Mouse (Mus musculus) stomach, embryonic 16.5 days (tissue): ENCODE data around the gene Chaf1a. TPM values are rescaled to one million over a fixed set of nuclear protein-coding genes. Genes with fewer than 3 reads are reported as not detected.

Experiments
- ATAC-seq: fragments of 200-750 bp; cut with Nextera tagmentation; 2 replicates; pipeline ENCODE4 v1.8.0; 2017; ENCODE audit warnings: moderate number of reproducible peaks, moderate TSS enrichment; ENCODE audit not compliant: insufficient read depth, low FRiP score
- H3K27ac ChIP-seq: fragments of 300-500 bp; sonication (generic); 2 replicates; pipeline ENCODE4 v1.5.1; 2014; ENCODE audit warnings: low read length
- H3K27me3 ChIP-seq: fragments of 300-500 bp; sonication (generic); 2 replicates; pipeline ENCODE4 v1.6.1; 2014; ENCODE audit warnings: low read length, control low read depth, mixed read lengths; ENCODE audit not compliant: control insufficient read depth, insufficient read depth
- H3K36me3 ChIP-seq: fragments of 300-500 bp; sonication (generic); 2 replicates; pipeline ENCODE4 v1.6.1; 2014; ENCODE audit warnings: low read length; ENCODE audit not compliant: control insufficient read depth, insufficient read depth
- H3K4me1 ChIP-seq: fragments of 300-500 bp; sonication (generic); 2 replicates; pipeline ENCODE4 v1.6.1; 2014; ENCODE audit warnings: low read length, control low read depth, mixed read lengths; ENCODE audit not compliant: control insufficient read depth, insufficient read depth
- H3K4me2 ChIP-seq: fragments of 300-500 bp; sonication (generic); 2 replicates; pipeline ENCODE4 v1.6.1; 2014; ENCODE audit warnings: low read depth, low read length, mixed read lengths
- H3K4me3 ChIP-seq: fragments of 300-500 bp; sonication (generic); replicated peaks from 2 replicates; pipeline ENCODE4 v1.5.1; 2014; ENCODE audit warnings: mild to moderate bottlenecking, low read length
- H3K9ac ChIP-seq: fragments of 300-500 bp; sonication (generic); 2 replicates; pipeline ENCODE4 v1.6.1; 2014; ENCODE audit warnings: low read length
- H3K9me3 ChIP-seq: fragments of 300-500 bp; sonication (generic); replicated peaks from 2 replicates; pipeline ENCODE4 v1.6.1; 2016; ENCODE audit warnings: low read length, control low read depth; ENCODE audit not compliant: control insufficient read depth
- WGBS: fragments of 180-500 bp; shearing (Covaris S2); extraction: QIAGEN DNeasy Blood & Tissue Kit; methylation state at CpG from one replicate; pipeline ENCODE4 v1.1.7; 2014; 5-methylcytosine and 5-hydroxymethylcytosine counted together
- polyA plus RNA-seq: library from polyadenylated mRNA; unstranded; fragments of >200 nt; fragmentation: Nextera tagmentation; extraction: Ambion mirVana; gene quantifications from 2 replicates; pipeline ENCODE4 v1.2.1, GENCODE M21; 2015

Gene Chaf1a
- polyA plus RNA-seq, 1 experiment from 2014 or later = 17.8 TPM

DNA sequence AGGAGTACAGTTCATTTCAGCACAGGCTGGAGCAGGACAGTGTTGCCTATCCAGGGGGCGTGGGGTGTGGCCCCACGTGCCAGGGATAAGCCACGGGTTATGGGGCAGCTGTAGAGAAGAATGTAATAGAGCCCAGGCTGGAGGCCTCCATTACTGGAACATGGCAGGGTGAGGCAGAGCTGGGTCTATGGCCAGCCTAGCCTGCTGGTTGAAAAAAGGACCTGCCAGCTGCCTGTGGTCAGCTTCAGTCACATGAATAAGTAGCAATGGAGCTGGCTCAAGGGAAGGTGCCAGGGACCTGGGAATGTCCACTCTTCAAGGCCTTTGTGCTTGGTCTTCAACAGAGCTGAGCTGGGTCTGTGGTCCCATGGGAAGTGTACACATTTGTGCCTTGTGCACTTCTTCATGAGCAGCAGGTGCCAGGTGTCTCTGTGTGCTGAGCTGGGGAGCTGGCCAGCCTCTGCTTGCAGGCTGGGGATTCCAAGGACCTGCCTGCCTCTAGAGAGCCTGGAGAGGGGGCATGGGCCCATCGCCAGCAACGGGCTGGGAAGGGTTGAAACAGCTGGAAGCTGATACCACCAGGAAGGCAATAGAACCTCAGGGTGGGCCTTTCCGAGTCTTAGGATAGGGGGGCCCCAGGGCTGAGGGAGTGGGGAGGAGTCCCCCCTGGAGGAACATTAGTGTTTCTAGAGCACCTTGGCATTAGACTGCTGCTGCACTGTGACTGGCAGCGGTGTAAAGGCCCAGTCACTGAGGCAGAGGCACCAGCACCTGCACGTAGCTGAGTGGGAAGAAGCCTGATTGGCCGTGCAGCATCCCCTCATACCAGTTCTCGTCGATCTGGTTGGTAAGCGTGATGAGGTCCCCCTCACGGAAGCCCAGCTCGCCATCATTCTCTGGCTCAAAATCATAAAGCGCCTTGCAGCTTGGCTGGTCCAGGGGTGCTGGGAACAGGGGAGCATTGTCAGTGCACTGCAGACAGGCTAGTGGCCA, 23.1 kb upstream of the Chaf1a start:
- WGBS = 76% methylated on average over 15 of the region's 15 CpGs
- Histone ChIP-seq H3K4me3 (no peak overlapping the region), H3K9ac (no peak overlapping the region), H3K27ac (no peak overlapping the region; the same call in 1 of the 2 replicates), H3K36me3 (peaks cover 34% of the 10 kb centered on the region), H3K27me3 (no peaks in the 10 kb centered on the region), H3K9me3 (no peaks in the 10 kb centered on the region), H3K4me1 (peaks cover 2% of the 10 kb centered on the region; the same call in 1 of the 2 replicates), H3K4me2 (no peak overlapping the region)
- ATAC-seq = no peak

DNA sequence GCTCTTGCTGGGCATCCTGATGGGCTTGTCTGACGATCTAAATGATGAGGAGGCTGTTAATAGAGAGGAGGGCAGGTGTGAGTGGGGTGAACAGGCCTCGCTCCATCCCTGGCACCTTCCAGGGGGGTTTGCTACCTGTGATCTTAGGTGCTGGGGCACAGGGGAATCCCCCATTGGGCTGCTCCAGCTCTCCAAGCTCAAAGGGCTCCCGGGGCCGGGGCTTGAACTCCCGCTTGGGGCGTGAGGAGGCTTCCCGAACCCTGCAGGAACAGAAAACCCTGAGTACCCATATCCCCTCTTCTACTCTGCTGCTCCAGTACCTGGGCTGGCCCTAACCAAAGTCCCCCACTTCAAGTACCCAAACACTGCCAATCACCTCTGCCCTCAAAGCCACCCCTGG, 22.4 kb upstream of the Chaf1a start:
- Histone ChIP-seq H3K36me3 (peaks cover 33% of the 10 kb centered on the region), H3K27ac (no peak overlapping the region), H3K9ac (no peak overlapping the region), H3K4me1 (peaks cover 2% of the 10 kb centered on the region; the same call in 1 of the 2 replicates), H3K27me3 (no peaks in the 10 kb centered on the region), H3K4me2 (no peak overlapping the region), H3K4me3 (no peak overlapping the region), H3K9me3 (no peaks in the 10 kb centered on the region)
- WGBS = 91% methylated on average over 7 of the region's 7 CpGs
- no peak for ATAC-seq

DNA sequence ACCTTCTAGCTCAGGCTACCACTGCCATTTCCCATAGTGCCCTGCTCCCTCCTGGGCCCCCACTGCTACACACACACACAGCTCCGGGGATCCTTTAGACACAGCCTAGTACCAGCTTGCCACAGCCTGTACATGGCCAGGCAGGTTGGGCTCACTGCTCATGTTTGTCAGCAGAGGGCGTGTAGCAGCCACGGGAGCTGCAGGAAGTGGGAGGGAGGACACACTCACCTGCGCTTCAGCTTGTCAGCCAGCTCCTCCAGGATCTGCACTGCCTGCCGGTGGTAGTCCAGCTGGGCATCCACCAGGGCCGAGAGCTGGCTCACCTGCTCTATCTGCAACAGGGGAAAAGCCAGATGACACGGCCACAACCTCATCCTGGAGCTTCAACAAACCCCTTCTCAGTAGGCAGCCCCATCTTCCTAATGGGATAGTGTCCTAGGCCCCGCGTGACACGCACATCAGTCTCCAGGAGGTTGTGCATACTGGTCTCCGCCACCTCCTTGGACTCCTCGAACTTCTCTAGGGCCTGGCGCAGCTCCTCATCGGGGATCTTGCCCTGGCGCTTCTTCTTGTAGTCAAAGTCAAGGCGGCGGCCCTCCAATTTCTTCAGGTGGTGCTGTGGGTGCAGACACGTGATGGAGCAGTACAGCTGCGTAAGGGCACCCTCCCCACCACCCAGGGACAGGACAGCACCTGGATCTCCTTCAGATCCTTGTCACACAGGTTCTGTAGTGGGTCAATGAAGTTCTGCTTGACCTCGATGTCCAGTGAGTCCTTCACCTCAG, 21.7 kb upstream of the Chaf1a start:
- peak; percentile 37; the same call in 1 of the 2 replicates for ATAC-seq
- Histone ChIP-seq H3K27ac (no peak overlapping the region), H3K9ac (no peak overlapping the region), H3K4me1 (peaks cover 4% of the 10 kb centered on the region; the same call in 1 of the 2 replicates), H3K36me3 (peaks cover 27% of the 10 kb centered on the region), H3K4me2 (no peak overlapping the region), H3K27me3 (no peaks in the 10 kb centered on the region), H3K4me3 (no peak overlapping the region), H3K9me3 (no peaks in the 10 kb centered on the region)
- WGBS = 72% methylated on average over 20 of the region's 20 CpGs

DNA sequence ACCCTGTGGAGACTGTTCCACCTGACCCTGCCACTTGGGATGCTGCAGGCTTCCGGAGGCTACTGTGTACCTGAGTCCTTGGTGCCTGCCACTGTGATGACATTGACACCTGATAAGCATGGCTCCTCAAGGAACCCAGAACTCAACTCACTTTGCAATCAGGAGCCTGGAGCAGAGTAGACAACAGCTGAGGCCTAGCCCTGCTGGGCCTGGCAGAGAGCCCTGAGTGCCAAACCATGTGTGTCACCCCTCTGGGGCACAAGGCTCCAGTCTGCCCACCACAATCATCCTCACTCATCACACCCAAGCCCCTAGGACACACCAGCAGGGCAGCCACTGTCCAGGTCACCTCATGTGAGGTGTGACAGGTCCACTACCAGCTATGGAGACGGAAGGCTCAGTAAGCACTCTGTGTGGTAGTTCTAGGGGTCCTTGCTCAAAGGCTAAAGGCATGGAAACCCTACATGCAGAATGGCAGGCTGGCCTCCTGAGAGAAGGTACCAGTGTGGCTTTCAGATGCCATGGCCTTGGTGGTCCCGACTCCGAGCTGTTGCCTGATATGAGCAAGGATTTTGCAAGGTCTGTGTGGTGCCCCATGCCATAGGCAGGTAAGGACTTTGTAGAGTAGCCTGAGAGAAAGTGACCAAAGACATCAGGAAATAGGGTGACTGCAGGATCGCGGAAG, 19.7 kb upstream of the Chaf1a start:
- H3K4me3 ChIP-seq = no peak overlapping the region
- no peak overlapping the region for H3K27ac ChIP-seq
- ATAC-seq = no peak
- H3K36me3 ChIP-seq = peaks cover 23% of the 10 kb centered on the region
- WGBS = 88% methylated on average over 6 of the region's 6 CpGs
- H3K4me1 ChIP-seq = peaks cover 7% of the 10 kb centered on the region
- H3K27me3 ChIP-seq = no peaks in the 10 kb centered on the region
- no peaks in the 10 kb centered on the region for H3K9me3 ChIP-seq
- H3K9ac ChIP-seq = no peak overlapping the region
- H3K4me2 ChIP-seq = no peak overlapping the region

DNA sequence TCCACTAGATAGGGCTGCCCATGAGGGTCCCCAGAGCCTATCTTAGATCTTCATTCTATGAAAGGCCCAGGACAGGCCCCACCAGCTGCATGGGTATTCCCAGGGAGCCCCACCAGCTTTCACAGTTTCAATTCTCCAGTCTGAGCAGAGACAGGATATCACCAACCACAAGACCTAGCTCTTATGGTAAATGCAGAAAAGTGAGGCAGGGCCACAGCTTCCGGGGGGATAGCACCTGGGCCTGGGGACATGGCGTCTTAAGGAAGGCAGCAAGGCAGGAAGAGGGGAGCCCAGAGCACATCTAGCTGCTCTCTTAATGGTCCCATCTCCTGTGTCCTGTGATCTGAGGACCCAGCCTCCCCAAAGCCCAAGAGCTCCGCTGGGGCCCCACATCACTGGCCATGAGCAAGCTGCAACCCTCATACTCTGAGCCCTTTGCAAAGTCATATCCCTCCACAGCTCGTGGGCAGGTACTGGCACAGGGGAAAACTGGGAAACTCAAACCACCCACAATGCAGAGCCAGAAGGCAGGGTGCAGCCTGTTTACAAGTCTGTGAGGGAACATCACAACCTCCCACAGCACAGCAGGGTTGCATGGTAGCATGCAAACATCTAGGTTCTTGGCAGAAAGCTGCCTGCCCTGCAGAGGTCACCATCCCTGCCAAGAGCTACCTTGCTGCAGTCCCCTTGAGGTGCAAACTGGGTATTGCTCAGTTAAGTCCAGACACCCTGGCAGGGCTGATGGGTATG, 18.9 kb upstream of the Chaf1a start:
- Histone ChIP-seq H3K4me2 (no peak overlapping the region), H3K27ac (no peak overlapping the region), H3K9me3 (no peaks in the 10 kb centered on the region), H3K4me1 (peaks cover 7% of the 10 kb centered on the region), H3K27me3 (no peaks in the 10 kb centered on the region), H3K36me3 (peaks cover 15% of the 10 kb centered on the region), H3K4me3 (no peak overlapping the region), H3K9ac (no peak overlapping the region)
- no peak for ATAC-seq
- 80% methylated on average over 4 of the region's 4 CpGs for WGBS

DNA sequence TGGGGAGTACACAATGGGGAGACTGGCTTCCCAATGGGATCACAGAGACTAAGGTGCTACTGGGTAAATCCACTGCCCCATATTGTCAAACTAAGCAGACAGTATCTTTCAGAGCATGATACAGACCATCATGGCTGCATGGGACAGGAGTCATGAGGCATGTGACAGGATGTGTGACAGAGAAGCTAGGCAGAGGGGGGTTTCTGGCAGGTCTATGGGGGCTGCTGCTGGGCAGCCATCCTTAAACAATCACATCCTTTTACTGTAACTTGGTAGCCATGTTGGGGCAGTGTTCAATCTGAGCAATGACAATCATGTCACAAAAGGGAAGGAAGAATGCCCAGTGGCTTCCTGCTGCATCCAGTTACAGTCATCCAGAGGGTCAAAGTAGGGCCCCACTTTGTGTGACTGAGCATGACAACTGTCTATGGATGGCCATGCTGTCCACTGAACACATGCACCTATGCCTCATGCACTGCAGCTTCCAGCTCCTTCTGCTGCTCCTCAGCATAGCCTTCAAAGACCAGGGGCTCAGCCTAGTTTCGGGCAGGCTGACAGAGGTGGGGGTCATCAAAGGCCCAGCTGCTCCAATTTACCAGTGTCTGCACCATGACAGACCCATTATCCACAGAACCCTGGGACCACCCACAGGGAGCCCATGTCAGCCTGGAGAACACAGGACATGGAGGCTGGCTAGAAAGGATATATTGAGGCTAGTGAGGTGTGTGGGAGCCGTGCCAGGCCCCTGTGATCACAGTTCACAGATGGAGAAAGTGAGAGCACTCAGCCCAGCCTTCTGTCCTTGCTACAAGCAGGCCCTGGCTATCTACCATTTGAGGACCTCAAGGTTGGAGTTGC, 17.9 kb upstream of the Chaf1a start:
- Histone ChIP-seq H3K9ac (no peak overlapping the region), H3K27ac (no peak overlapping the region; the same call in 1 of the 2 replicates), H3K4me2 (no peak overlapping the region), H3K27me3 (no peaks in the 10 kb centered on the region), H3K9me3 (no peaks in the 10 kb centered on the region), H3K4me1 (peaks cover 7% of the 10 kb centered on the region), H3K4me3 (no peak overlapping the region), H3K36me3 (peaks cover 5% of the 10 kb centered on the region)
- no peak for ATAC-seq
- 72% methylated on average over 2 of the region's 2 CpGs for WGBS

DNA sequence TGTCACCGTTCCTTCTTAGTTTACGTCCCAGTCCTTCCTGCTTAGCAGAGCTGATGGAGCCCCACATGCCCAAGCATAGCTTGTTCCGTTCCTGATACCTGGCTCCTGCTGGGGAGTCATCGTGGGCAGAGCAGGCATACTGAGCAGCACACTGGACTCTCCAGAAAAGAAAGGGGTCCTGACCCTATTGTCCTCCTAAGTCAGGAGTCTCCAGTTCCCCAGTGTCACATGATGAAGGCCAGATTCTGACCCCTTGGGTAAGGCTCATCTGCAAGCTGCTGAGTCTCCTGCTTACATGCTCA, 17.3 kb upstream of the Chaf1a start:
- Histone ChIP-seq H3K4me2 (no peak overlapping the region), H3K27me3 (no peaks in the 10 kb centered on the region), H3K9me3 (no peaks in the 10 kb centered on the region), H3K4me1 (peaks cover 7% of the 10 kb centered on the region), H3K36me3 (no peaks in the 10 kb centered on the region; the same call in none of the 2 replicates), H3K27ac (no peak overlapping the region; the same call in 1 of the 2 replicates), H3K4me3 (no peak overlapping the region), H3K9ac (no peak overlapping the region)
- WGBS = 92% methylated on average over 4 of the region's 4 CpGs
- ATAC-seq = no peak

DNA sequence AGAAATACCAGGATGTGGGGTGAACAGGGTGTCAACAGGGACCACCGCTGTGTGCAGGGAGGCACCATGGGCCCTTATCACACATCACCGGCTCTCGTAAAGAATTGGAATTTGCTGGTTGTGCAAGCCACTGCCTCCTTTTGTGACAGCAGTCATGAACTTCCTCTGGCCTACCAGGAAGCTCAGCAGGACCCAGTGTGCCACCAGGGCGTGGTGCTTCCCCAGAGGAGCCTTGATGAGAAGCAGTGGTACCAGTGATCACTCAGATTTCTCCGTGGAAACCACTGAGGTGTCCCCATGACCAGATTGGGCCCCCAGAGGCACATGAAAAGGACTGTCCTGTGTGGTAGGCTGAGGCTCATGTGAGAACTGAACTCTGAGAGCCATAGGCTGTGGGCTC, 16.9 kb upstream of the Chaf1a start:
- Histone ChIP-seq H3K4me1 (peaks cover 7% of the 10 kb centered on the region), H3K4me3 (no peak overlapping the region), H3K27ac (peak overlapping the region; percentile 64; the same call in 1 of the 2 replicates), H3K27me3 (no peaks in the 10 kb centered on the region), H3K36me3 (no peaks in the 10 kb centered on the region; the same call in 1 of the 2 replicates), H3K9me3 (no peaks in the 10 kb centered on the region), H3K4me2 (no peak overlapping the region), H3K9ac (no peak overlapping the region)
- ATAC-seq = no peak
- WGBS = 65% methylated on average over 5 of the region's 5 CpGs
